Mouse (Mus musculus): ENCODE results near the gene Cuedc1. TPM values are rescaled to one million over a fixed set of nuclear protein-coding genes. Genes with fewer than 3 reads are reported as not detected.

Cuedc1 gene
- total RNA-seq, 2 experiments from 2014 or later = 50.4 to 55.1 TPM

DNA sequence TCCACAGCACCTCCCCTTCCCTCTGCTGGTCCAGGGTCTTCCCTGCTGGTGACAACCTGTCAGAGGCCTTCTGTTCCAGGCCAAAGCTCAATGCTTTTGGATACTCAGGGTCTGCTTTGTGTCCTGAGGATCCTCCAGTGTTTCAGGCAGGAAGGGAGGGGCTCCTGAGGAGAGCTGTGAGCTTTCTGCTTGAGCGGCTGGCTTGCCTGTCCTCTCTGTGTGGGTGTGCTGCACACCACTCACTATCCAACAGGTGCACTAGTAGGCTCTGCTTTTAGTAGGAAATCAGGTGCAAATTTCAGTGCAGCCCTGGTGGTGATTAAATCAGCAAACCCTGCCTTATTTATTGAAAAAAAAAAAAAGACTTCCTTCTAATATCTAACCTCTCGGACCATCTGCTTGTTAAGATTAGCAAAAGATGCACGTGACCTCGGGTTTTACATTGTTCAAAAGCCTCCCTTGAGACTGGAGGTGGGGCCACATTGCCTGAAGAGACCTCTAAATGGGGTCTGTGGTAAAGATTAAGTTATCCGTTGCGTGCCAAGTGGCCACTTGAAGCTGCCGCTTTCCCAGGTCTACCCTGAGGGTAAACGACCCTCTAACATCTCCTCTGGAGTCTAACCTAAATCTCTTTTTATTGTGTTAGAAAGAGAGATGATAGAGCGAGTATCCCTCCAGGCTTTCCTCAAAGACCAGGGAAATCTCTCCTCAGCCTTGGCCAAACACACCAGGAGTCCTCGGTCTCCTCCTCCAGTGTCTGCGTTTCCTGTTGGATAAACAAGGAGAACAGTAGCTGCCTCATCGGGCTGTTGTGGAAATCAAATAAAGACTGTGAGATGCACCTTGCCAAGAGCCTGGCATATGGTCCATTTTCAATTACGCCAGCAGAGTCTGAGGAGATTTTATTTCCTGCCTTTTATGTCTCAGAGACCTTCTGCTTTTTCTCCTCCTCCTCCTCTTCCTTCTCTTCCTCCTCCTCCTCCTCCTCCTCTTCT, 42.5 kb downstream of the Cuedc1 start:
- no peak for DNase-seq (ENCODE audit: low spot score)
- intact Hi-C loops (cut with DNase I) = loop anchor here (5.0 kb wide), 1 partner anchor 38 kb away; no protein-coding TSS in a partner anchor

DNA sequence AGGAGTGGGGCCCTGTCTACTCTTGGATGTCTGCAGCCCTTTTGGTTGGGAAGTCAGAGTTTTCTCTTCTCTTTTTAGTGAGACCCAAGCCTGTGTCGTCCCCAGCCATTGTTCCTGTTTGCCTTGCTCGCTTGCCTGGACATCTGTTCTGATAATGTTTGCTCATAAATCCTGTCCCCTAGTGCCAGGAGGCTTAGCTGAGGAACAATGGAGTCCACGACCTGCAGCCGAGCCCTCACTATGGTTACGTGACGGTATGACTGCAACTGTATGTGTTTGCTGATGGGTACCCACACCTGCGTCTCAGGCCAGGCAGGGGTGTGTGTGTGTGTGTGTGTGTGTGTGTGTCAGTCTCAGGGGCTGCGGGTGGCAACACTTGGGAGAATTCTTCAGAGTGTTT, 44.5 kb downstream of the Cuedc1 start:
- DNase-seq (ENCODE audit: low spot score) = no peak
- intact Hi-C loops (cut with DNase I) = loop anchor here (5.0 kb wide), 1 partner anchor 40 kb away; no protein-coding TSS in a partner anchor

DNA sequence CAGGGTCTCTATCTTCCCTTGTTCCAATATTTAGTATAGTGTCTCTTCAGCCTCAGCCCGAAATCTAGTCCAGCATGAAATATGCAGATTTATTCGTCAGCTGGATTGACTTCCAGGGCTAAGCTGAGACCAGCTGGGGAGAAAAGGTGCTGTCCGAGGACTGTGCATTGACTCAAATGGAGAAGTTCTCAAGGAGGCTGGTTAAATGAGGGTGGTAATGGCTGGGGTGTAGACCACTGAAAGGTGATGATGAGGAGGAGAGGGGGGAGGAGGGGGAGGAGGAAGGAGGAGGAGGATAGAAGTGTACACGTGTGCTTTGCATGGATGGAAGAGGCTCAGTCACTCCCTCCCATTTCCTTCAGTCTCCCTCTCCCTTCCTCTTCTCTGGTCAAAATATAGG, 46.2 kb downstream of the Cuedc1 start:
- intact Hi-C loops (cut with DNase I) = loop anchor here (5.0 kb wide), 1 partner anchor 42 kb away; no protein-coding TSS in a partner anchor
- no peak for DNase-seq (ENCODE audit: low spot score)

DNA sequence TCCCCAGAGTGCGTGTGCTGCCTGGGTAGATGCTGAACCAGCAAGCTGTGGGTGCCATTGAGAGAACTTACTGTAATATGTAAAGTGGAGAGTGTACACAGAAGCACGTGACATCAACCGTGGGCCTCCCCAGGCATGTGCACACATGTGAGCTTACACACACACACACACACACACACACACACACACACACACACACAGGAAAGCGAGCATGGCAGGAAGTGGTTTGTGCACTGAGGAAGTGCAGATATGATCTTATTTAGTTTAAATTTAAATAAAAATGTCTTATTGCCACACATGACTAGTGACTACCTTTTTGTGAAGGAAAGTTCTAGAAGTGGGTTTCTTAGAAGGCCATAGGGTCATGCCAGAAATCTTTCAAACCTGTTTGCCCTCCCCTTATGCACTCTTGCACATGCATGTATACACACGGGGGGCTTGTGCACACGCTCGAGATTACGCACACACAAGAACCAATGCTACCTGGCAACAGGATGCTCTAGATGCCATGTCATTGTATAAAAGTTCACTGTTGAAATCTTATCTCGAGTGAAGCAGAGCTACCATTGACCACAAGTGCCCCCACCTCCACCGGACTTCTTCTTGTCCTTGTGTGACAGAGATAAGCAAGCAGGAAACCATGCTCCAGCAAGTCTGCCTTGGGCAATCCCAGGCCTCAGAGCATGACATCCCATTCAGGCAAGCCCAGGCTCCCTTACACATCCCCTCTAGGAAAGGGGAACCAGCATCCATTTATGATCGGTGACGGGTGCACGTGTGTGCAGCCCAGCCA, 47.6 kb downstream of the Cuedc1 start:
- intact Hi-C loops (cut with DNase I) = no loop called here

DNA sequence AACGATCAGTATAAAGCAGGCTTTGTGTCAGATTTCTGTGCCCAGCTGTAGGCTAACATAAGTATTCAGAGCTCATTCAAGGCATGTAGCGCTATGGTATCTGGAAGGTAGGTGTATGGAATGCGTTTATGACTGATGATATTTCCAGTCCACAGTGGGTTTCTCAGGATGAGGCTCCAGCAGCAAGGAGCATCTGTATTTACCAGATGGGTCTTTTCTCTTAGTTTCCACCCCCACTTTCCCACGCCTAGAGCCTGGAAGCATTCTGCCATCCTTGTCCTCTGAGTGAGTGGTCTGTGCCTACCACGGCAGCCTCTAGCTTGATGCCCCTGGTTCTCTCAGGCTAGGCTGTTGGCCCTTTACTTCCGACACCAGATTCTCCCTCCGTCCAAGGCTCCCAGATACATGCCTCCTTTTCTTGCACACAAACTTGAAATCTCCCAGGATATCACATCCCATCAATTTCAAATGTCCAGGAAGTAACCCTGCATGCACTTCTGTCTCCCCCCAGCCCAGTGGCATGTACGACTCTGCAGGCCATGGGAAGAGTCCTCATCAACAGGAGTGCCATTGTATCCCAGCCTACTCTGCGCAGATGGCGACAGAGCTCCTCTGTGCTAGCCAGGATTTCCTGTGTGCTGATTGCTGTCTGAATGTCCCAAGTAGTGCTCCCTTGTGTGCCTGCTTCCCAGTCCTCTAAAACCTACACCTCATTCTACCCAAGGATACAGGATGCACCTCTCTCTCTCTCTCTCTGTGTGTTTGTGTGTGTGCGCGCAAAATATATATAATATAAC, 48.6 kb downstream of the Cuedc1 start:
- intact Hi-C loops (cut with DNase I) = no loop called here
- no peak for DNase-seq (ENCODE audit: low spot score)

More for the DNA sequence above, 47.6 kb downstream of the Cuedc1 start:
- DNase-seq (ENCODE audit: low spot score) = no peak

DNA sequence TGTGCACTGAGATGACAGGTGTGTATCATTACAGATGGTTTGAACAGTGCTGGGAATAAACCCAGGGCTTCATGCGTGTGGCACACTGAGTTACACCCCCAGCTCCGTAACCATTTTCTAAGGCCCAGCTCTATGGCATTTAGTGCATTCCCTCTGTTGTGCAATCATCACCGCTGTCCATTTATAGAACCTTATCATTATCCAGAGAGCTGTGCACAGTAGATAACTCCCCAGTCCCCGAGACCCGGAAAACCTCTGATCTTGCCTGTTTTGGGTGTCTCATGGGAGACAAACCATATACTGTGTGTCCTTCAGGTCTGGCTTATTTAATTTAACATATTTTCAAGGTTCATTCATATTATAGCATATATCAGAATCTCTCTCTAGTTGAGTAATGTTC, 49.5 kb downstream of the Cuedc1 start:
- intact Hi-C loops (cut with DNase I) = no loop called here
- no peak for DNase-seq (ENCODE audit: low spot score)

DNA sequence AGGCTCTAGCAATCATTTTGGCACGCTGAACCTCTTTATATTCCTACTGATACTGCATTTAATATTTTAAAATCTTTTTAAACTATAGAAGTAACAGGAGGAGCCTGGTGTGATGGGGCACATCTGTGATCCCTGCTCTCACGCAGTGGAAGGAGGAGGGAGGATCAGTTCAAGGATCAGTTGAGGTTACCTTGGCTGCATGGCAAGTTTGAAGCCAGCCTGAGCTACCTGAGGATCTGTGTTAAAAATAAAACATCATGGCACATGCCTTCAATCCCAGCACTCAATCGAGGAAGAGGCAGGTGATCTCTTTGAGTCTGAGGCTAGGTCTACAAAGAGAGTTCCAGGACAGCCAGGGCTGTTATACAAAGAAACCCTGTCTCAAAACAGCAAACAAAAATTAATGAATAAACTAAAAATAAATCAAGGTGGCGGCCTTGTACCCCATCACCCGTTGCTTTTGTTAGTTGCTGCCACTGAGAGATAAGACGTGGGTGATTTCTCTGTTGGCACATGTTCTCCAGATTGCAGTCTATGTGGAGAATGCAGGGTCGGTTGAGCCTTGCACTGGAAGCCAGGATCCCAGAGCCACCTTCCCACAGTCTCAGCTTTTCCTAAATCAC, 50.3 kb downstream of the Cuedc1 start:
- intact Hi-C loops (cut with DNase I) = no loop called here

DNA sequence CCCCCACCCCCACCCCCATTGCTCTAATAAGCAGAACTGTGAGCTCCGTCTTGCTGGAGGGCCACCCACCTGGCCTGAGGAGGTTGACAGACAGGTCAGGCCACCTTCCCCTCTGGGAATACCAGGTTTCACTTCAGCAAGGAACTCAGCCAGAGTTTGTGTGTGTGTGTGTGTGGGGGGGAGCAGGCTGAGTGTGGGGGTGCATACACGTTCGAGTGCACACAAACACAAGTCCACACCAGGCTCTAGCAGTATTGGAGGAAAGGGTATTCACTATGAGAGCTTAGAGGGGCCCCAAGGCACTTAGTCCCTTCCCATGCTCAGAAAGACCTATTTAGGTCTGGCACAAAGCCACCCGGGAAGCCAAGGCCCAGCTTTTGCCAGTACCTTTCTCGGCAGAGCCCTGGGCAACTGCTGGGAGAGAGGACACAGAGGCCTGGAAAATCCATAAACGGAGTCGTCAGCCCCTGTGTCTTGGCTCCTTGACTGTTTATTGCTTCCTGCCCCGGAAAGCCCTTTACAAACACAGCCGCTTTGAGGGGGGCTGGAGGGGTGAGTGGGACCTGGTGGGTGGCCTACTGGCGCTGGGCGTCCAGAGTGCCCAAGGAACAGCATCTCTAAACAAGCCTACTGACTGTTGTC, 50.9 kb downstream of the Cuedc1 start:
- intact Hi-C loops (cut with DNase I) = no loop called here
- peak; percentile 37 for DNase-seq (ENCODE audit: low spot score)

More for the DNA sequence above, 50.3 kb downstream of the Cuedc1 start:
- no peak for DNase-seq (ENCODE audit: low spot score)

DNA sequence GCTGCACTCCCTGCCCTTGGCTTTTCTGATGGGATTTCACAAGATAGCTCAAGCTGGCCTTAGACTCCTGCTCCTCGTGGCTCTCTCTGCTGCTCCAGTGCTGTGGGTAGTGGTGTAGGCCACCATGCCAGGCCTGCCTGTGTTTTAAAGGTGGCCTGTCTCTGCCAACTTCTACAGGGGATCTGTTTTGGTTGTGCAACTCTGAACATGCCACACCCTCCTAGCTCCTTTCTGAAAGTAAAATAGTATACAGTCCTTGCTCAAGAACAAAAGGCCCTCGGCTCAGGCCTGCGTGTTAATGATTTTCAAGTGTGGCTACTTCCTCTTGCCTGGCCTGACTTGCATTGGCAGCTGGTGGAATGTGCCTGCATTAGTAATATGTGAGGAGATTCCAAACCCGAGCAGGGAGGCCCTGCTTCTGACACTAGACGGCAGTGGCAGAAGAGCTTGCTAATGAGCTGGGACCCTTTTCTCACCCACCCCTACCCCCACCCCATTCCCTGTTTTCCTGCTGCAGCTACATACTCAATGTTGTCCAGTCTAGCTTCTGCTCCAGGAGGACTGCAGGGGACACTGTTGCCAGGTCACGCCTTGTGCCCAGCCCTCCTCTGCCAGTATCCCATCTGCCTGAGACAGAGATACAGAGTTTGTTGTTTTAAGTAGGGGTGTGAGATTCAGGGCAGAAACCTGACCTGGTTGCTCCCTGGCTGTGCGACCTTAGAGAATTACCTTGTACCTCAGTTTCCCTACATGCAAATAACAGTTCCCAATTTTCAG, 53.7 kb downstream of the Cuedc1 start:
- intact Hi-C loops (cut with DNase I) = no loop called here
- DNase-seq (ENCODE audit: low spot score) = peak; percentile 41

DNA sequence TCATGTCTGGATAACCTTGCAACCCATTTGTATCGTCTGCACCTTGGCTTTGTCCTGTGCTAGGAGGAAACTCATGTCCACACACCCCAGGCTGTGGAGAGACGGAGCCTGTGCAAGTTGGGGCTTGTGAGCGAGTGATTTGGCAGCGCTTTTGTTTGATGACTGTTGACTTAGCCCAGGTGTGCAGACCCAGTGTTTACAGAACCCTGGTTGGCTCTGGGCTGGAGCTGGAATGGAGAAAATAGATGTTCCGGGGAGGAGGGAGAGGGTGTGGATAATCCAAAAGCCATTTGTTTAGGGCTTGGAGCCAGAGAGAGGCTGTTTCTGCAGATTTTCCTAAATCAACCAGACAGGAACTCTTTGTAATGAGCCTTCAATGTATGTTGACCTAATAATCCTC, 56.0 kb downstream of the Cuedc1 start:
- intact Hi-C loops (cut with DNase I) = no loop called here
- DNase-seq (ENCODE audit: low spot score) = no peak

DNA sequence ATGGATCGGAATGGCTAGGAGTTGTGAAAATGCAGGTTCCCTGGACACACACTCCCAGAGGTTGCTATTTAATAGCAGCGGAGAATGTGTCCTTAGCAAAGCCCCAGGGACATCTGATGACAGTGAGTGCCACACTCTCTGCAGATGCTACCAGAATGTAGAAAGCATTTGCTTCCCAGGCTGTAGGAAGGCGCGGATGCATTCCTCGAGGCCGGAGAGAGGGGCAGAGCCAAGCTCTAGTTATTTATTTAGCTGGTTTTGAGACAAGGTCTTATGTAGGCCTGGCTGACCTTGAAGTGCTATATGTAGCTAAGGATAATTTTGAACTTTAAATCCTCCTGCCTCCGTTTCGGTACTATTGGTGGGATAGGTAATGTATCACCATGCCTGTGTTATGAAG, 56.6 kb downstream of the Cuedc1 start:
- DNase-seq (ENCODE audit: low spot score) = no peak
- intact Hi-C loops (cut with DNase I) = no loop called here

DNA sequence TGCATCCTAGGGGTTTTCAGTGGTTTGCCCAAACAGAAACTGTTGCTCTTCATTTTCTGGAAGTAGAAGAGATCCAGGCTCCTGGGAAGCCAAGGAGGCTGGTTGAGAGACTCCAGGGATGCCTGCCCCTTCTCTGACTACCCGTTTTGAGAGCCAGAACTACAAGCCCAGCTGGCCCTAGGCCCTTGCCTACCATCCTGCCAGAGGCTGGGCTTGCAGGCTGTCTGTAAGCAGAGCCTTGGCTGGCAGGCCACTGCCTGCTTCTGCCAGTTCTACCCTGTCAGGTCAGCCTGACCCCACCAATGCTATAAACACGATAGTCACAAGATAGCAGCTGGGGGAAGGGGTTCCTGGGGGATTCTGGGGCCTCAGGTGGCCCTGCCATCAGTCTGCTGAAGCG, 57.6 kb downstream of the Cuedc1 start:
- peak; percentile 37 for DNase-seq (ENCODE audit: low spot score)

DNA sequence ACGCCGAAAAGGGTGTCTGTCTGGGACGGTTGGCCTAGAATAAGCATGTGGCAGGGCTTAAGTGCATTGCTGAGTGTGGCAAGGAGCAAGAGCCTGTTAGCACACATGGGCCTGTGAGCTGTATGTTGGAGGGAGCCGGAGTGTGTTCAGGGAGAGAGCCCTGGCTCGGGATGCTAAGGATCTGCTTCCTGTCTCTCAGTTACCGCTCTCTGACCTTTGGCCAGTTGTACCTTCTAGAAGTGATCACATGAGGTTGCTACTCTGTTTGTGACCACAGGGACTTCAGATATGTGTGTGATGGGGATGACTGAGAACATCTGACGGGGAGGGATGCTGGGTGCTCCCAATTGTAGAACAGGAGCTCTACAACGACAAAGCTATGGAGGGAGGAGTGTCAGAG, 58.1 kb downstream of the Cuedc1 start:
- intact Hi-C loops (cut with DNase I) = no loop called here
- no peak for DNase-seq (ENCODE audit: low spot score)

More for the DNA sequence above, 57.6 kb downstream of the Cuedc1 start:
- intact Hi-C loops (cut with DNase I) = no loop called here

DNA sequence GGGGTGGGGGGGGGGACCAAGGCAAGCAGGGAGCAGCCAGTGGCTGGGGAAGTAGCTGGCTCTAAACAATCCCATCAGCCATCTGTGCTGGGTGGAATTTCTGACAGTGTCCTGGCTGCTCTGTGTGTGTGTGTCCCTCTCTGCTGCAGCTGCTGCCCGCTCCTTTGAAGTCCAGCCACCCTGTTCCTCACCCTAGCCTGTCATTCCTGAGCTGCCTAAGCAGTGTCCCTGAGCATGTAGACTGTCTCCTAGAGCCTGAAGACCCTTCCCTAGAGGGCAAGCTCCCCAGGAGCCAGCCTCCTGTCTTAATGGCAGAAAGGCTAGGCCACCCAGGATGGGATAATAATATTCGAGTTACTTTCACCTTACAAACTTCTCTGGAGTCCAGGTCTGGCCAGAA, 58.5 kb downstream of the Cuedc1 start:
- DNase-seq (ENCODE audit: low spot score) = no peak
- intact Hi-C loops (cut with DNase I) = no loop called here

DNA sequence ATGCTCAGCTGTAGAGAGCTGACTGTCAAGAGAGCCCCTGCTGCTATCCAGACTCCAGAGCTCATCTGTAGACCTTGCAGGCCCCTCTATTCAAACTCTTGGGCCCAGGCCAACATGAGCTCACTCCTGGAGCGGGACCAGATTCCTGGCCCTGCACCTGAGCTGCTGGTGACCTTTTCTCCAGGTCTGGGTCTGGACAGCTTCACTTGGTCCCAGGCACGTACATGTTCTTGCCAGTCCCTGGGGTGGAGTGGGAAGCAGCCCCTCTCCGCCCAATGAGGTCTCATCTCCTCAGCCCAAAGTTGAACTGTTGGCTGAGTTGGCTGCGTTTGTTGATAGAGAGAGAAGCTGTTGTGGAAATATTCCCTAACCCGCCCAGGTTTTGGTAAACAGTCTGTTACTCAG, 61.0 kb downstream of the Cuedc1 start:
- intact Hi-C loops (cut with DNase I) = no loop called here
- peak; percentile 69 for DNase-seq (ENCODE audit: low spot score)

DNA sequence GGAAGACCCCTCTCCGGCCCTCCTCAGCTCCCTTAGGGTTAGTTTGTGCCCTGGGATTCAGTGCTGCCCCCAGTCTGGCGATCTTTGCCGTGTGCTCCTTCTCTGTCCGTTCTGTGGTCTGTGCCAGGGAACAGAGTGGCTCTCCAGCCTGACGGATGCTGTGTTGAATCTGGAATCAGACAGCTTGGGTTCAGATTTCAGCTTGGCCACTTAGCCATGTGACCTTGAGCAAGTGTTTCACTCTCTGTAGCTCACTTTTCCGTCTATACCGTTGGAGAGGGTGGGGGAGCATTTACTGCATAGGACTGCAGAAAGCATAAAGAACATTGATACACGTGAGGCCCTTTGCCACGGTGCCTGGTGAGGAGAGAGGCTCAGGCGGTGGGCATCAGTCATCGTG, 61.5 kb downstream of the Cuedc1 start:
- DNase-seq (ENCODE audit: low spot score) = peak; percentile 42
- intact Hi-C loops (cut with DNase I) = no loop called here

DNA sequence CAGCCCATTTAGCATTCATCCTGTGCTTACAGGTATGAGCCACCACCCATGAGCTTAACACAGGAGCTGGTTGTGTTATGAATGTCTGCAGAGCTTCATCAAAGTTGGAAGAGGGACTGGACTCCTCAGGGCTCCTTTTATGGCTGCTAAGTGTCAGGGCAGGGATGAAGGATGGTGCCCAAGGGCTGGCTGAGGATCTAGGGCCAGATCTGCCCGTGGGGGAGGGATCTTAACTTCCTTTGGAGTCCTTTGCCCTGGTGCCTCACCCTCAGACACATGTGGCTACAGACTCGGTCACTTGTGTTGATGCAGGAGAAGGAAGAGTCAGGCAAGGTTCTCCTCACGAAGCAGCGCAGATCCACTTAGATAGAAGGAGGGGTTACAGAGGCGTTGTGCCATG, 62.5 kb downstream of the Cuedc1 start:
- intact Hi-C loops (cut with DNase I) = loop anchor here (2.0 to 5.0 kb wide), 2 partner anchors 37 to 44 kb away; no protein-coding TSS in a partner anchor
- no peak for DNase-seq (ENCODE audit: low spot score)

DNA sequence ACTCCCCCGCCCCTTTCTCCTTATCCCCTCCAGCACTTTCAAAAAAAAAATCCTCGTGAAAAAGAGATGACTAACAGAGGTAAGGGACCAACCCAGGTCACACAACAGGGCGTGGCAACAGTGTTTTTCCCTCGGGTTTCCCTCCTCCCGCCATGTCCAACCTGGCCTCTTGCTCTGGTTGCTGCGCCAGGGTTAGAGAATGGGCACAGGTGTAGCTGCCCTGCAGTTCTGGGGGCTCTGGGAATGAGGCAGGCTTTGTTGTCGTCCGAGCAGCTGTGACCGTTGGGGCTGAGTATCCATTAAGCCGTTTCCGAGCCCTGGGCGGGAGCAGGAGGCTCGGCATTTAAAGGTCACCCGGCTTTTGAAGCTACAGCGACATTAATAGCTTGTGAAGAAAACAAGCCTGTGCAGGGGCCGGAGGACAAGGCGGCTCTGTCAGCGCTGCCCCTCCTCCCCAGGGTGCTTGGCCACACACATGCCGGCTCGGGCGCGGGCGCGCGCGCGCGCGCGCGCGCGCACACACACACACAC, 63.3 kb downstream of the Cuedc1 start:
- intact Hi-C loops (cut with DNase I) = loop anchor here (2.0 to 5.0 kb wide), 2 partner anchors 36 to 44 kb away; no protein-coding TSS in a partner anchor
- peak; percentile 58 for DNase-seq (ENCODE audit: low spot score)
